Comparison of ENCODE assay signal across 18 mouse cellular contexts in genomic region chr16:76355947-76356550, GRCm38 (mm10). TPM values are rescaled to one million over a fixed set of nuclear protein-coding genes. Genes with fewer than 3 reads are reported as not detected.
DNase-seq lines count a peak whose midpoint lies in the region; ATAC-seq and TF ChIP-seq lines count a peak whose summit lies in the region.
"Had no signal": no experiment of that assay in that cellular context is flagged by ENCODE, and none has a peak within 500 bp of the region (broad histone marks: within the 10 kb centered on the region; RNA-seq: fewer than 3 reads in every experiment).

No protein-coding gene starts in this region.

- peak overlapping the region; percentile 23; the same call in 1 of the 2 replicates for H3K27ac ChIP-seq in liver, embryonic 12.5 days
- no peak overlapping the region for H3K27ac ChIP-seq in liver, postnatal 0 days (ENCODE audit: low read depth)
- no peak overlapping the region for H3K27ac ChIP-seq in cerebellum, adult 2 months (ENCODE audit: insufficient read depth, low read length)
- no peak overlapping the region for H3K27ac ChIP-seq in hindbrain, embryonic 10.5 days
- H3K27ac ChIP-seq: embryonic facial prominence, embryonic 13.5 days; forebrain, embryonic 12.5 days; hindbrain, embryonic 12.5 days had no signal

- no peak for ATAC-seq in liver, embryonic 12.5 days
- ATAC-seq in liver, postnatal 0 days, result no peak
- ATAC-seq in megakaryocyte, adult 5-6 weeks (ENCODE audit: poor library complexity, severe bottlenecking), result peak; percentile 69
- ATAC-seq: forebrain, postnatal 0 days; hindbrain, embryonic 16.5 days had no signal

- DNase-seq in liver, postnatal 0 days, result no peak
- DNase-seq in thymus, postnatal 4 days, result peak; percentile 17
- no peak for DNase-seq in thymus, postnatal 0 days (ENCODE audit: low spot score)
- DNase-seq in splenic B cell, adult 2 months (ENCODE audit: low read depth, low spot score), result peak; percentile 33
- no peak for DNase-seq in cerebellum, adult 2 months
- DNase-seq in hindbrain, embryonic 10.5 days (ENCODE audit: low spot score), result no peak
- DNase-seq: adrenal gland, adult 2 months; adrenal gland, postnatal 25 days; cerebellum, adult 9-10 months; forebrain, postnatal 0 days; heart, postnatal 36 days had no signal

- H3K4me2 ChIP-seq in liver, embryonic 12.5 days, result no peak overlapping the region
- no peak overlapping the region for H3K4me2 ChIP-seq in liver, postnatal 0 days (ENCODE audit: low read depth, low read length)
- H3K4me2 ChIP-seq: embryonic facial prominence, embryonic 13.5 days; forebrain, embryonic 12.5 days; heart, embryonic 12.5 days; hindbrain, embryonic 12.5 days had no signal

- TF ChIP-seq CTCF in liver, postnatal 0 days (IDR thresholded peaks at IDR 0.05; ENCODE audit: low read depth), result no peak
- no peak for TF ChIP-seq CTCF in cerebellum, adult 2 months (IDR thresholded peaks at IDR 0.05; ENCODE audit: borderline replicate concordance, insufficient read depth, low read depth, low read length)

- 88% methylated on average over 14 of the region's 14 CpGs for WGBS in liver, embryonic 12.5 days (ENCODE audit: insufficient replicate concordance)
- whole genome bisulfite sequencing in liver, postnatal 0 days (ENCODE audit: insufficient replicate concordance), result 87% methylated on average over 14 of the region's 14 CpGs
- WGBS in cerebellum, adult 2 months, result 89% methylated on average over 14 of the region's 14 CpGs
- 96% methylated on average over 14 of the region's 14 CpGs for WGBS in hindbrain, embryonic 10.5 days

- H3K9ac ChIP-seq in liver, embryonic 12.5 days, result no peak overlapping the region
- H3K9ac ChIP-seq in liver, postnatal 0 days (replicated peaks), result no peak overlapping the region
- H3K9ac ChIP-seq: embryonic facial prominence, embryonic 13.5 days; forebrain, embryonic 12.5 days; forebrain, postnatal 0 days; heart, embryonic 12.5 days; hindbrain, embryonic 12.5 days had no signal

- no peak overlapping the region for H3K4me3 ChIP-seq in liver, embryonic 12.5 days
- H3K4me3 ChIP-seq in liver, postnatal 0 days (ENCODE audit: low read depth, low read length), result no peak overlapping the region
- H3K4me3 ChIP-seq in cerebellum, adult 2 months (replicated peaks; ENCODE audit: insufficient read depth, low read depth, low read length), result no peak overlapping the region
- H3K4me3 ChIP-seq in hindbrain, embryonic 10.5 days, result no peak overlapping the region
- H3K4me3 ChIP-seq: embryonic facial prominence, embryonic 13.5 days; forebrain, embryonic 12.5 days; heart, embryonic 12.5 days; hindbrain, embryonic 12.5 days had no signal

- TF ChIP-seq EP300 in liver, postnatal 0 days (IDR thresholded peaks at IDR 0.05; ENCODE audit: low read depth), result no peak

- no peaks in the 10 kb centered on the region for H3K27me3 ChIP-seq in liver, embryonic 12.5 days (replicated peaks)
- no peaks in the 10 kb centered on the region for H3K27me3 ChIP-seq in liver, postnatal 0 days (ENCODE audit: insufficient read depth, low read length)
- no peaks in the 10 kb centered on the region for H3K27me3 ChIP-seq in splenic B cell, adult 2 months (ENCODE audit: control insufficient read depth, insufficient read depth, low read length, poor library complexity, severe bottlenecking)
- no peaks in the 10 kb centered on the region for H3K27me3 ChIP-seq in cerebellum, adult 2 months (ENCODE audit: control insufficient read depth, insufficient read depth, low read length)
- H3K27me3 ChIP-seq in hindbrain, embryonic 10.5 days (ENCODE audit: insufficient read depth, poor library complexity, severe bottlenecking), result no peaks in the 10 kb centered on the region
- H3K27me3 ChIP-seq: embryonic facial prominence, embryonic 13.5 days; forebrain, embryonic 12.5 days; heart, embryonic 12.5 days; hindbrain, embryonic 12.5 days had no signal

- no peak for TF ChIP-seq POLR2A in cerebellum, adult 2 months (IDR thresholded peaks at IDR 0.05; ENCODE audit: borderline replicate concordance, insufficient read depth, low read length)

- peaks cover 71% of the 10 kb centered on the region for H3K4me1 ChIP-seq in liver, embryonic 12.5 days
- peaks cover 22% of the 10 kb centered on the region for H3K4me1 ChIP-seq in liver, postnatal 0 days (ENCODE audit: insufficient read depth)
- peaks cover 7% of the 10 kb centered on the region for H3K4me1 ChIP-seq in cerebellum, adult 2 months (ENCODE audit: control insufficient read depth, insufficient read depth, low read length)
- peaks cover 10% of the 10 kb centered on the region for H3K4me1 ChIP-seq in hindbrain, embryonic 10.5 days (replicated peaks)
- H3K4me1 ChIP-seq: embryonic facial prominence, embryonic 13.5 days had no signal

- no peaks in the 10 kb centered on the region for H3K9me3 ChIP-seq in liver, embryonic 12.5 days (replicated peaks)
- H3K9me3 ChIP-seq in liver, postnatal 0 days (ENCODE audit: low read length), result no peaks in the 10 kb centered on the region
- H3K9me3 ChIP-seq in hindbrain, embryonic 10.5 days, result no peaks in the 10 kb centered on the region
- H3K9me3 ChIP-seq: embryonic facial prominence, embryonic 13.5 days; forebrain, embryonic 12.5 days; heart, embryonic 12.5 days; hindbrain, embryonic 12.5 days had no signal

- peaks cover 24% of the 10 kb centered on the region for H3K36me3 ChIP-seq in liver, embryonic 12.5 days
- peaks cover 7% of the 10 kb centered on the region for H3K36me3 ChIP-seq in liver, postnatal 0 days (replicated peaks; ENCODE audit: insufficient read depth, low read length)
- no peaks in the 10 kb centered on the region; the same call in 1 of the 2 replicates for H3K36me3 ChIP-seq in splenic B cell, adult 2 months (ENCODE audit: control insufficient read depth, insufficient read depth, low read length, poor library complexity, severe bottlenecking)
- H3K36me3 ChIP-seq in hindbrain, embryonic 10.5 days, result peaks cover 18% of the 10 kb centered on the region; the same call in 1 of the 2 replicates
- H3K36me3 ChIP-seq: forebrain, embryonic 12.5 days; hindbrain, embryonic 12.5 days had no signal

RNA-seq across cellular contexts. Expression of gene Nrip1, which starts 17.6 kb away (rescaled TPM):
- polyA plus RNA-seq in liver, embryonic 12.5 days (2016; fragmentation: Nextera tagmentation; extraction: Ambion mirVana), result 32.0 and 32.1 TPM in 2 replicates
- 9.6 and 11.2 TPM in 2 replicates for polyA plus RNA-seq in liver, postnatal 0 days (2015; fragmentation: Nextera tagmentation; extraction: Ambion mirVana)
- polyA plus RNA-seq in thymus, postnatal 0 days (2015; fragmentation: Nextera tagmentation; extraction: Ambion mirVana), result 62.4 and 78.6 TPM in 2 replicates
- 21.6 and 22.9 TPM in 2 replicates for total RNA-seq in megakaryocyte, adult 5-6 weeks (2015)
- 12.2 and 18.3 TPM in 2 replicates for total RNA-seq in megakaryocyte, adult 5-6 weeks (2017)
- polyA plus RNA-seq in cerebellum, adult 2 months (2012; rRNA removed), result 11.3 and 12.8 TPM in 2 replicates
- 34.8 and 46.6 TPM in 2 replicates for polyA plus RNA-seq in hindbrain, embryonic 10.5 days (2016; fragmentation: Nextera tagmentation; extraction: Ambion mirVana)

Comparison
In these comparisons a context has a peak if more than half of its experiments do, and no peak if none do; other contexts are left out.
1. DNase-seq: peak in thymus, postnatal 4 days (single experiment) and splenic B cell, adult 2 months (single experiment); none in liver, postnatal 0 days (single experiment), thymus, postnatal 0 days (single experiment), cerebellum, adult 2 months (0 of 2) and hindbrain, embryonic 10.5 days (single experiment).